Mouse (Mus musculus) urinary bladder, postnatal 25 days (tissue): ENCODE measurements around the gene Pigk.

ENCODE experiments used
- DNase-seq: peaks from one replicate; pipeline ENCODE4 v3.0.0; 2022; ENCODE audit warnings: low spot score

The Pigk gene

DNA sequence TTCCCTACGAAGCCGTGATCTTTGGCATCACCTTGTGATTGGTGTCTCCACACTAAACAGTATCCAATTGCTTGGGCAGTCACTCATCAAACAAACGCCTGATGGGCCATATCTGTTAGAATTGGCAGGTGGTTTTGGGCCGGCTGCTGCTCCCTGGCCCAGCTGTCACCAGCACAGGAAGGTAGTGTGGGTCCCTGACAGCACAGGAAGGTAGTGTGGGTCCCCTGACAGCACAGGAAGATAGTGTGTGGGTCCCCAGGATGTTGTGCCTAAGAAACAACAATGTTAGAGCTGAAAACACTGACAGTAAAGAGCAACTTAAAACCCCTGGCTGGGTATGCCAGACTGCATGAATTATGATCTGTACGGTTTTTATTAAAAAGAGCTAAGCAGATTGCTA lies 227.8 kb downstream of the Pigk start:
- no peak for DNase-seq

GRCm38 (mm10) chr3:152942985-152943384 lies 229.1 kb downstream of the Pigk start:
- DNase-seq: no peak

GRCm38 (mm10) chr3:152944766-152945165 lies 230.9 kb downstream of the Pigk start:
- DNase-seq: no peak

DNA sequence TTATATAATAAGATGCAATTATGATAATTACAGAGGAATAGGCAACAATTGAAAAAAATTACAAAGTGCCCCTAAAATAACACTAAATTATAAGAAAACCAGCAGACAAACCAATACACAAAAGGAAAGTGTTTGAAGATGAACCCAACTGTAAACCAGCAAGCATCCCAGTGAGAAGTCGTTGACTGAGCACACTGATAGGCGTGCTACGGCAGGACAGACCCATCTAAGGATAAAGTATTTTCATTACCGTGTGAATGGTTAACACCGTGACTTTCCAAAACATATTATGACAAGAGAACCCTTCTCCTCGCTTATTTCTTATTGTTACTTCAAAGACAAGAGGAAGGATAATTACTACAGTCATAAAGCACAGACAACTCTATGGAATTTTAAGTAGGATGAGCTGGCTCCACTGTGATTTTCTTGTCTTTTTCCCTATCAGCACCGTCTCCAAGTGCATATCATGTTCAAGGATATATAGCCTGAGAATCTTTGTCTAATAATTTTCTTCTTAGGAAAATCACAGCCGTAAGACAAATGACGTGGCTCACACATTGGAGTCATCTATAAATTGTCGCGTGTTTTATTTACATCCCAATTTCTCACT lies 233.2 kb downstream of the Pigk start:
- no peak for DNase-seq

DNA sequence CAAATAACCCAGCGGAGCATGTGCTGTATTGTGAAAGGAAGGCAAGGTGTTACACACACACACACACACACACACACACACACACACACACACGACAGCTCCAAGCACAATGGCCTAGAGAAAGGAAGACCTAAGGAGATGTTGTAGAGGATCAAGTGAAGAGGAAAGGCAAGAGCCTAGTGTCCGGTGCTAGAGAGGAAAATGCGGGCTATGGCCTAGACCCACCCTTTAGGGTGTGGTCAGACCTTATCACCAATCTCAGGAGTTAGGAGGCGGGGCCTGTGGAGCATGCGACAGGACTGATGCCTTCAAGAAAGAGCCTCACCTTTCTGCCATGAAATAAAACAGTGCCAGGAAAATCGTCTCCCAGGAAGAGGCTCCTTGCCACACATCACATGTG lies 234.7 kb downstream of the Pigk start:
- no peak for DNase-seq

- no peak for DNase-seq
These were observed 235.4 kb downstream of the Pigk start for GRCm38 (mm10) chr3:152949233-152949777.

DNA sequence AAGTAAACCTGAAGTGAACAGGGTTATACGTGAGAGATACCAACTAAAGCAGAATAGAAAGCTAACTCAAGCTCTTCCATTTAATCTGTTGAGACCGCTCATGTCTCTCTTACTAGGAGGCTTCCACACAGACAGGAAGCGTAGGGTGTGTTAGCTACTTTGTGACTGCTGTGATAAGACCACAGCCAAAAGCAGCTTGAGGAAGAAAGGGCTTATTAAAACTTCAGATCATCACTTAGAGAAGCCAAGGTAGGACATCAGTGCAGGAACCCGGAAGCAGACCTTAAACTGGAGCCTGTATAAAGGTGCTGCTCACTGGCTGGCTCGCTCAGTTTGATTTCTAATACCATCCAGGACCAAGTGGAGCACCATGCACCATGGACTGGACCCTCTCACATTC lies 236.4 kb downstream of the Pigk start:
- no peak for DNase-seq

DNA sequence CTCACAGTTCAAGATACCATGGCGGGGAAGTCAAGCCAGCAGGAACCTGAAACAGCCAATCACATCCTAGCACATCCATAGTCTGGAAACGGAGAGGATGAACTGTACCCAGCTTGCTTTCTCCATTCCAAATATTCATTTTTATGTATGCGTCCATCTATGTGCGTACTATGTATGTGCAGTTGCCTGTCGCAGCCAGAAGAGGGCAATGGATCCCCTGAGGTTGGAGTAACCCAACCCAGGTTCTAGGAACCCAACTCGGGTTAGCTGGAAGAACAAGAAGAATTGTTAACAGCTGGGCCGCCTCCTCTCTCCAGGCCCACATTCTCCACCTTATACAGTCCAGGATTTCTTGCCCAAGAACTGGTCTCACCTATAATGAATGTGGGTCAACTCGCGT lies 237.0 kb downstream of the Pigk start:
- no peak for DNase-seq

GRCm38 (mm10) chr3:152951634-152952545 lies 238.0 kb downstream of the Pigk start:
- no peak for DNase-seq

DNA sequence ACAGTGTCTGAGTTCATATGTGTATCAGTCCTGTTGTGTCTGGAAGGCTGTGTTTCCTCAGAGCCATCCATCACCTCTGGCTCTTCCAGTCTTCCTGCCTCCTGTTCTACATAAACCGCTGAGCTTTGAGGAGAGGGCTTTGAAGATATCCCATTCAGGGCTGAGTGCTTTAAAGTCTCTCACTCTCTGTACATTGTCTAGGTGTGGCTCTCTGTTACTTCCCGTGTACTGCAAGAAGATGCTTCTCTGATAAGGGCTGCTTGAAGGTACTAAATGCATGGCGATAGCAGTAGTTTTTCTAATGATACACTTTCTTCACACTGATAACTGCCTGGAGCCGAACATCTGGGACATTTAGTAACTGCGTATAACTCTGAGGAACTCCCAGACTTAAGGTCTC lies 242.1 kb downstream of the Pigk start:
- DNase-seq: no peak

DNA sequence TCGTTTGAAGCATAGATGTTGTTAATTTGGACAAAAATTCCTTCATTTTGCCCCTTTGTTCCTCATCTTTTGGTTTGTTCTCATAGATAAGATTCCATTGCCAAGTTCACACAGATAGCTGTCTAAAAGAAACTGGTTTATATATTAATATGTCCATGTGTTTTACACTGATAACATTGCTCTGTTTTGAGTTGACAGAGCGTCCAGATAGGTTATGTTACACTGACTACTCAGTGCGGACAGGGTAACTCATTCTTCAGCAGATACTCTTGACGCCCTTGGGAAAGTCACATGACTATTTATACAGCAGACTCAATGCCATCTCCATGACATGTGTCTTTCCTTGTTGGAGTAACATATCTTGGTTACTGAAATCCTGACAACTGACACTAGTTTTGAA lies 242.9 kb downstream of the Pigk start:
- no peak for DNase-seq

GRCm38 (mm10) chr3:152958358-152959150 lies 244.7 kb downstream of the Pigk start:
- peak; percentile 33 for DNase-seq

DNA sequence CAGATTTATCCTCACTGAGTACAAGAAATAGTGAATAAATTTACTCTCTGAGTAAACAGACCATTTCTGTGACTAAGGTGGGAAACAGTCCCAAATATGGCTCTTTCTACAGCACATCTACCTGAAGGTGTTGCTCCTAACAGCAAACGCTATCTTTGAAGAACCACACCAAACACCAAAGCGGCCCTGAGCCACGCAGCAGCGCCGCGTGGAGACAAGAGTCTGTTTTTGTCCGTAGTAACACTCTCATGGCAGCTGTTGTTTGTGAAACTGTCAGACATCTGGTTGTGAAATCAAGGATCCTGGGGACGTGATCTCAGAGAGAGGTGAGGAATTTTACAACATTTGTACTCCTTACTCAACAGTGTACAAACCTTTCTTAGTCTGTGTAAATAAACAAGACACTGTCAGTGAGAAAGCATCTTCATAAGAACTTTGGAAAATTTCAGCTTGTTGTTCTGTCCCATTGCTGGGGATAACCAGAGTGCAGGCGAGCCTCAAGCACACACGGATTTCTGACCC lies 248.0 kb downstream of the Pigk start:
- DNase-seq: no peak

- no peak for DNase-seq
These were observed 256.0 kb downstream of the Pigk start for GRCm38 (mm10) chr3:152969774-152970347.

- no peak for DNase-seq
These were observed 257.5 kb downstream of the Pigk start for GRCm38 (mm10) chr3:152971373-152971772.

DNA sequence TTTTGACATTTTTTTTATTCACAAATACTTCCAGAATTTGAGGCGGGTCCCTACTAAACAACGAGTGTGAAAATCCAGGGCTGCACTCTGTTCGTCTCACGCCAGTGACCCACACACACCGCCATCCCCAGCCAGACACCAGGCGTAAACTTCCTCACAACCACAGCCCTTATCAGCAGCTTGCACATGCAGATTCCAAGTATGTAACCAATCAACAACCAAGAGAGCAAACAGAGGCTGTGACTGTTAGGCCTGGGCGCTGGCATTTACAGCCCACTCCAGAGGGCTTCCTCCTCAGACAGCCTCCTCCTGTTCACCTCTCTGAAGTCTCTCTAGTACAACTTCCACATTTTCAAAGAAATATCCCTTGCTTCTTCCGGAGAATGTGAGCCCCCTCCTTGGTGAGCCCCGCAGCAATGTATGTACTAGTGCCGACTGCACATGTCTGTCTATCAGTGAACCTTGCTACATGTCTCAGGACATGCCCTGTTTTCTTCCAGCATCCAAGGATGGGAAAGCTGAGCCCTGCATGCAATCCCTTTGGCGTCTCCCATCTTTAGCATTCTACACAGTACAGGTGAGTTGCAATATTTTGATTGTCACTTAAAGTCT lies 265.7 kb downstream of the Pigk start:
- DNase-seq: no peak

DNA sequence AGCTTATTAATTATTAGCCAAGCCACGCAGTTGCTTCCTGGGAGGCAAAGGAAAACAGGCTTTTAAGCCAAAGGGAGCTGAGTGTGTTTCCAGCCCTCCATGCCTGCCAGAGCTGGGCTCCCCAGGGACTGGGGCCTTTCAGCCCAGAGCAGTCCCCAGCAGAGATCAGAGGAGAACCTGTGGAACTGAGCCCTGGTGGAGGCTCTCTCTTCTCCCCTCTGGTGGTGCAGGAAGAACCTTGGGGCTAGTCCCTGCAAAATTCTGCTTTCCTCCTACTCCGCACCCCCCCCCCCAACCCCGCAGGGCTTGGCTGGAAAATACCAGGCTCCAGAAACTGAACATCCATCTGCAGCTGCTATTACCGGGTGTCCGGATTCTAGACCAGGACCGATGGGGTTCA lies 266.5 kb downstream of the Pigk start:
- DNase-seq: no peak

DNA sequence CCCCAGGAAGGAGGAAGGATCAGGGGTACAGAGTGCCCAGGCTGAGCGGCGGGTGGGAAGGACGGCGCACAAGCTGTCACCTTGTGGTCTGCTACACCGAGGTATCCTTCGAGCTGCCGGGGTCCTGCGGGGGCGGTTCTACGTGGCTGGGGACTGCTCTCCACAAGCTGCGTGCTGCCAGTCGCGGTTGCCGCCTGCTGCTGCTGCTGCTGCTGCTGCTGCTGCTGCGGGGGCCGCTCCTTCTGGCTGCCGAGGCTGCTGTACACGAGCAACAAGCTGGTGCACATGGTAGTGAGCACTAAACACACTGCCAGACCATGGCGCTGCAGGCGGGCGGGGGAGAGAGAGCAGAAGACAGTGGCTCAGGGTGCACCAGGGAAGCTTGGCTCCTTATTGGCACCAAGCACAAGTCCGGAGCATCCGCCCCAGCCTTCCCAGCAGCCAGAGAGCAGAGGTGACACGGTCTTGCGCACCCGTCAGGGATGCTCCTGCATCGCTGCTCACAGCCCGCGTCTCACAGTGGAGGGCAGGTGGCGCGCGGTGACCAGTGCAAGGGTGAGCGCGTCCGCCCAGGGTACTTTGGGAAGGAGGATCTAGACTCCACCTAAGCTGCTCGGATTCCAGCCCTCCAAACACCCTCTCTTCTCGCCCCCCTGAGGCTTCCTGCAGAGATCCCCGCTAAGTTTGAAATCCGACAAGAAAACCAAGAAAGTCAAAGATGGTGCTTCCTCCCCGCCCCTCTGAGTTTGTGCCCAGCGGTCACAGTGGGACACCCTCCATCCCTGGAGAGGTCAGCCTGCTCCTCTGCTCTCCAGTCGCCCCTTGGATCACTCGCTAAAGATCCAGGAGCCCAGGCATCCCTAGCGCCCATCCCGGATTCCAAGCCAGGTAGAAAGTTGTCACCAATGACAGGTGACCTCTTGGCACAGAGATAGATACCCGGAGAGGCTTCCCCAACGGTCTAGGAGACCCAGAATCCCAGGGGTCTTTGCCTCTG lies 267.4 kb downstream of the Pigk start:
- DNase-seq: no peak

DNA sequence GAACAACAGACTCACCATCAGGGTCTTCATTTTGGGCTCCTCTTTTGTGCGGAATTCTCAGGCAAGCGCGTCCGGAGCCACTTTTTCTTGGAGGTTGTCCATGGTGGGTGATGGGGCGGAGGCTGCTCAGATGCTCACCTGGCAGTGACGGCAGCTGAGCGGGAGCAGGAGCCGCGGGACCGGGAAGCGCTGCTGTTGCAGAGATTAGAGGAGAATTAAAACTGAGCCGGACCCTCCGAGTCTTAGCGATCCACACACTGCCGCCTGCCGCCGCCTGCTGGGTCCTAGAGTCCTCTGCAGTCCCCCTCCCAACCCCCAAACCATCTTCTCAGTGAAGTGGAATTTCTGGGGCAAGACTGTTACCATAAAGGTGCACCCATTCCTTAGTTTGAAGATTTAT lies 268.1 kb downstream of the Pigk start, which contains the start of gene St6galnac5:
St6galnac5 (minus strand) TSS at position 259 of the 400 bp plus-strand sequence.
- no peak for DNase-seq

DNA sequence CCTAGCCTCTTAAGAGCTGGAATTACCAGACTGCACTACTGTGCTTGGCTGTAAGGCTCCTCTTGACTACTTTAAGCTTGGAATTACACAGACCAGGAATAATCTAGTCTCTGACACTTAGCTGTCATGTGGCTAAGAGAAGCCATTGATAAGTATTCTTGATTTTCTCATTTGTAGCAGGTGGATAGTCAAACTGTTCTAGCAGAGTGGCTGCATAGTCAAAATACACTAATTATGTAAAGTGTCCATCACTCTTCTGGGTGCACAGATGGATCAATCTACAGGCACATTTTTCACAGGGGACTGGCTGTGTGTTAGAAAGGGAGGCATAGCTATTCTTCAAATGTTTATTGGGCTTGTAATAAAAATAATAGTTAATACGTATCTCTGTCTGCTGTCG lies 276.9 kb downstream of the Pigk start:
- no peak for DNase-seq
